In genomic region chr10:99639022-99639421, GRCm38 (mm10) we compare ENCODE assay signal across 13 mouse cellular contexts.
DNase-seq lines count a peak whose midpoint lies in the region; ATAC-seq and TF ChIP-seq lines count a peak whose summit lies in the region.
"Had no signal": no experiment of that assay in that cellular context is flagged by ENCODE, and none has a peak within 500 bp of the region (broad histone marks: within the 10 kb centered on the region; RNA-seq: fewer than 3 reads in every experiment).

No protein-coding gene starts in this region.

- no peak overlapping the region for H3K27ac ChIP-seq in midbrain, embryonic 14.5 days (replicated peaks; ENCODE audit: low read depth, low read length)
- no peak overlapping the region for H3K27ac ChIP-seq in midbrain, embryonic 10.5 days (replicated peaks)
- no peak overlapping the region for H3K27ac ChIP-seq in midbrain, postnatal 0 days (ENCODE audit: low read depth, low read length)
- H3K27ac ChIP-seq: embryonic facial prominence, embryonic 12.5 days; left cerebral cortex, adult 2 months had no signal

- no peak for DNase-seq in cerebellum, adult 8-10 months
- peak; percentile 55 for DNase-seq in midbrain, embryonic 14.5 days
- DNase-seq in midbrain, embryonic 10.5 days (ENCODE audit: low spot score), result no peak
- peak; percentile 22 to 78 for DNase-seq in cerebellum, postnatal 4 days (ENCODE audit: low spot score in 2 of 2)
- DNase-seq in midbrain, postnatal 0 days (ENCODE audit: low spot score), result peak; percentile 83
- no peak for DNase-seq in left cerebral cortex, adult 8-10 months (ENCODE audit: low spot score in 2 of 2)
- DNase-seq in frontal cortex, postnatal 10 days (ENCODE audit: low spot score in 2 of 2), result no peak
- DNase-seq: liver had no signal

- H3K4me3 ChIP-seq in midbrain, embryonic 14.5 days (replicated peaks; ENCODE audit: low read depth, low read length), result no peak overlapping the region
- no peak overlapping the region for H3K4me3 ChIP-seq in midbrain, embryonic 10.5 days
- no peak overlapping the region for H3K4me3 ChIP-seq in midbrain, postnatal 0 days (ENCODE audit: low read depth, low read length)
- H3K4me3 ChIP-seq: embryonic facial prominence, embryonic 12.5 days; left cerebral cortex, adult 2 months had no signal

- 79% methylated on average over 7 of the region's 7 CpGs for WGBS in midbrain, embryonic 14.5 days
- WGBS in midbrain, embryonic 10.5 days, result 92% methylated on average over 7 of the region's 7 CpGs
- WGBS in midbrain, postnatal 0 days, result 70% methylated on average over 7 of the region's 7 CpGs

- H3K36me3 ChIP-seq in midbrain, embryonic 14.5 days (ENCODE audit: control insufficient read depth, insufficient read depth, low read length), result no peaks in the 10 kb centered on the region
- no peaks in the 10 kb centered on the region for H3K36me3 ChIP-seq in midbrain, embryonic 10.5 days
- no peaks in the 10 kb centered on the region for H3K36me3 ChIP-seq in midbrain, postnatal 0 days (ENCODE audit: insufficient read depth, low read length)
- H3K36me3 ChIP-seq: embryonic facial prominence, embryonic 12.5 days had no signal

- H3K27me3 ChIP-seq in midbrain, embryonic 14.5 days (ENCODE audit: control insufficient read depth, insufficient read depth, low read length), result no peaks in the 10 kb centered on the region
- no peaks in the 10 kb centered on the region for H3K27me3 ChIP-seq in midbrain, embryonic 10.5 days (ENCODE audit: low read depth, poor library complexity, severe bottlenecking)
- no peaks in the 10 kb centered on the region for H3K27me3 ChIP-seq in midbrain, postnatal 0 days (ENCODE audit: insufficient read depth, low read length)
- H3K27me3 ChIP-seq: embryonic facial prominence, embryonic 12.5 days had no signal

- no peak overlapping the region for H3K9ac ChIP-seq in midbrain, embryonic 14.5 days (replicated peaks; ENCODE audit: low read length)
- H3K9ac ChIP-seq in midbrain, postnatal 0 days (replicated peaks; ENCODE audit: low read length, poor library complexity, severe bottlenecking), result no peak overlapping the region
- H3K9ac ChIP-seq: embryonic facial prominence, embryonic 12.5 days had no signal

- H3K9me3 ChIP-seq in midbrain, embryonic 14.5 days (ENCODE audit: control insufficient read depth, low read length), result no peaks in the 10 kb centered on the region
- H3K9me3 ChIP-seq in midbrain, embryonic 10.5 days (replicated peaks), result no peaks in the 10 kb centered on the region
- no peaks in the 10 kb centered on the region for H3K9me3 ChIP-seq in midbrain, postnatal 0 days (ENCODE audit: low read length)
- H3K9me3 ChIP-seq: embryonic facial prominence, embryonic 12.5 days had no signal

- no peak overlapping the region for H3K4me2 ChIP-seq in midbrain, embryonic 14.5 days (ENCODE audit: low read length)
- H3K4me2 ChIP-seq in midbrain, postnatal 0 days (ENCODE audit: low read depth, low read length, poor library complexity, severe bottlenecking), result no peak overlapping the region
- H3K4me2 ChIP-seq: embryonic facial prominence, embryonic 12.5 days; heart, embryonic 11.5 days had no signal

- no peak for TF ChIP-seq CTCF in midbrain, postnatal 0 days (IDR thresholded peaks at IDR 0.05)

- no peaks in the 10 kb centered on the region for H3K4me1 ChIP-seq in midbrain, embryonic 14.5 days (ENCODE audit: control insufficient read depth, insufficient read depth, low read length)
- H3K4me1 ChIP-seq in midbrain, embryonic 10.5 days, result peaks cover 6% of the 10 kb centered on the region
- H3K4me1 ChIP-seq in midbrain, postnatal 0 days (ENCODE audit: insufficient read depth, low read length), result no peaks in the 10 kb centered on the region
- H3K4me1 ChIP-seq: embryonic facial prominence, embryonic 12.5 days had no signal

- ATAC-seq in cerebellum, adult (ENCODE audit: insufficient number of reproducible peaks, low FRiP score, low TSS enrichment), result peak; percentile 63
- ATAC-seq in midbrain, embryonic 14.5 days (ENCODE audit: low FRiP score, low TSS enrichment), result peak; percentile 64
- ATAC-seq in midbrain, postnatal 0 days (ENCODE audit: low FRiP score), result peak; percentile 80
- ATAC-seq: lung, postnatal 0 days had no signal

Comparison
In these comparisons a context has a peak if more than half of its experiments do, and no peak if none do; other contexts are left out.
1. DNase-seq: peak in midbrain, embryonic 14.5 days (single experiment), cerebellum, postnatal 4 days (2 of 2) and midbrain, postnatal 0 days (single experiment); none in cerebellum, adult 8-10 months (single experiment), midbrain, embryonic 10.5 days (single experiment), left cerebral cortex, adult 8-10 months (0 of 2) and frontal cortex, postnatal 10 days (0 of 2).
2. Peak in every context shown above with its lines, with median percentiles within 50 percentile points of each other: ATAC-seq.